ENCODE assay signal across 8 mouse cellular contexts in the genomic region with DNA sequence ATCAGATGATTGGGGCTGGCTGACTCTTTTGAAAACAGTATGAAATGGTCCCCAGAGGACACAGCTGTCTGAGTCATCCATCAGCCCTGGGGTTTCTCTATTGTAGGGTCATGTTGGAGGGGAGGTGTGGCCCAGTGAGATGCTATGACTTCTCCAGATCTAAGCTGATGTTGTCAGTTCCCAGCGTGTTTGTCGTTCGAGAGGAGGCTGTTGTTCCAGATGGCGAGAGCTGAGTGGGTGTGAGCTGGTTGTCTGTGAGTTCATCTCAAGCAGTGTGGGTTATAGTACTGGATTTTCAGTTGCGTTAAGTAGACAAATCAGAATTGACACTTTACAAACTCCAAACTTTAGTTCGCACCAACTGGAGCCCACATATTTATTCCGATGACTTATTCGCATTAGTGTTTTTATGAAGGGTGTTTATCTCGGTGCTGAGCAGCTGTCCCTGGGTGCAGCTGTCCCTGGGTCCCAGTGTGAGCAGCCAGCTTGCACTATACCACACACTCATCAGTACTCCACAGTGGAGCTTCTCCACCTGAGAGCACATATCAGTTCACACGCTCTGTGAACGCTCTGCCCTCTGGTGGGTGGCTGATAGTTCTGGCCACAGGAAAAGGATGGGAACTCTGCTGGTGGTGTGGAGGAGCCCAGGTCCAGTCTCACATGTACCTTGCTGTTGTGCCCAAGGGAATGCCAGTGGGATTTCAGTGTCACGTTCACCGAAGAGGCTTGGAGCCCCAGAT.
DNase-seq lines count a peak whose midpoint lies in the region; TF ChIP-seq lines count a peak whose summit lies in the region.

No protein-coding gene starts in this region.

- no peak for TF ChIP-seq POLR2A in kidney, adult 2 months (IDR thresholded peaks at IDR 0.05; ENCODE audit: low read depth, low read length)
- no peak for TF ChIP-seq POLR2A in thymus, adult 2 months (IDR thresholded peaks at IDR 0.05; ENCODE audit: control insufficient read depth, extremely low read depth, insufficient read depth, low read length, poor library complexity)

- intact Hi-C loops in left cerebral cortex, postnatal 4 days (cut with DNase I): no loop called here

- H3K27me3 ChIP-seq in kidney, adult 2 months (replicated peaks; ENCODE audit: control insufficient read depth, insufficient read depth, low read length): no peaks in the 10 kb centered on the region
- H3K27me3 ChIP-seq in thymus, adult 2 months (ENCODE audit: control insufficient read depth, insufficient read depth, low read length): no peaks in the 10 kb centered on the region

- no peak for DNase-seq in kidney, adult 2 months
- no peak for DNase-seq in kidney, adult 9 months
- DNase-seq in 3T3-L1 (ENCODE audit: low read depth, low spot score): peak; percentile 6
- peak; percentile 75 for DNase-seq in cerebellum, adult 9-11 months
- peak; percentile 47 for DNase-seq in left cerebral cortex, postnatal 4 days
- DNase-seq in natural killer cell, adult 2 months (ENCODE audit: low spot score in 2 of 2): no peak
- no peak for DNase-seq in thymus, adult 2 months
- no peak for DNase-seq in spleen, postnatal 10 days (ENCODE audit: low spot score in 2 of 2)

- no peak overlapping the region for H3K27ac ChIP-seq in kidney, adult 2 months (ENCODE audit: insufficient read depth, low read depth, low read length)
- H3K27ac ChIP-seq in thymus, adult 2 months (ENCODE audit: control insufficient read depth, insufficient read depth, low read length): no peak overlapping the region

- H3K4me3 ChIP-seq in kidney, adult 2 months (ENCODE audit: insufficient read depth, low read depth, low read length): no peak overlapping the region
- no peak overlapping the region for H3K4me3 ChIP-seq in thymus, adult 2 months (ENCODE audit: control insufficient read depth, insufficient read depth, low read length)

- no peaks in the 10 kb centered on the region for H3K36me3 ChIP-seq in kidney, adult 2 months (ENCODE audit: control insufficient read depth, insufficient read depth, low read length)
- no peaks in the 10 kb centered on the region for H3K36me3 ChIP-seq in thymus, adult 2 months (ENCODE audit: control insufficient read depth, insufficient read depth, low read length)

- H3K4me1 ChIP-seq in kidney, adult 2 months (ENCODE audit: control insufficient read depth, insufficient read depth, low read length): no peaks in the 10 kb centered on the region
- no peaks in the 10 kb centered on the region for H3K4me1 ChIP-seq in thymus, adult 2 months (replicated peaks; ENCODE audit: control insufficient read depth, insufficient read depth, low read length)

- 0 out of 2 replicates have a peak, but pooled peaks have one; percentile 21 for TF ChIP-seq CTCF in kidney, adult 2 months (conservative IDR thresholded peaks at IDR 0.05; ENCODE audit: insufficient read depth, insufficient read length, low read depth, low read length)
- TF ChIP-seq CTCF in thymus, adult 2 months (IDR thresholded peaks at IDR 0.05; ENCODE audit: borderline replicate concordance, control insufficient read depth, extremely low read depth, insufficient read depth, low read length, poor library complexity): no peak

- WGBS in kidney, adult 2 months: 86% methylated on average over 13 of the region's 13 CpGs
- 92% methylated on average over 13 of the region's 13 CpGs for WGBS in thymus, adult 2 months

Comparison
In these comparisons a context has a peak if more than half of its experiments do, and no peak if none do; other contexts are left out.
1. DNase-seq: peak in 3T3-L1 (single experiment), cerebellum, adult 9-11 months (single experiment) and left cerebral cortex, postnatal 4 days (single experiment); none in kidney, adult 2 months (single experiment), kidney, adult 9 months (single experiment), natural killer cell, adult 2 months (0 of 2), thymus, adult 2 months (single experiment) and spleen, postnatal 10 days (0 of 2).